Mouse (Mus musculus) olfactory bulb, adult 2 months (tissue): ENCODE measurements around the gene Fh1.

Source experiments
- CTCF ChIP-seq: fragments of 200-500 bp; IDR thresholded peaks from 2 replicates; pipeline ENCODE4 v1.5.1; 2012; ENCODE audit warnings: low read depth, mild to moderate bottlenecking, low read length, moderate library complexity; ENCODE audit not compliant: insufficient read depth
- POLR2A ChIP-seq: fragments of 200-500 bp; IDR thresholded peaks from 2 replicates; pipeline ENCODE4 v1.6.1; 2012; ENCODE audit warnings: mild to moderate bottlenecking, low read depth, low read length, moderate library complexity; ENCODE audit not compliant: insufficient read depth

GRCm38 (mm10) chr1:175637677-175638076 lies 12.2 kb upstream of the Fh1 start:
- TF ChIP-seq CTCF (no peak), POLR2A (no peak)
